8 mouse cellular contexts compared by ENCODE assay signal in genomic region chr7:136894106-136894986, GRCm38 (mm10). TPM values are rescaled to one million over a fixed set of nuclear protein-coding genes. Genes with fewer than 3 reads are reported as not detected.
DNase-seq lines count a peak whose midpoint lies in the region; ATAC-seq and TF ChIP-seq lines count a peak whose summit lies in the region.

Gene Mgmt (plus strand): TSS chr7:136894614.

- TF ChIP-seq CTCF in C2C12 (IDR thresholded peaks at IDR 0.05; ENCODE audit: control insufficient read depth, insufficient read depth, insufficient read length) = no peak

- H3K9ac ChIP-seq in heart, embryonic 12.5 days = peak within 1 kb of the TSS; percentile 72
- peak within 1 kb of the TSS; percentile 76 for H3K9ac ChIP-seq in kidney, embryonic 16.5 days (replicated peaks; ENCODE audit: low read length)

- no peaks in the 10 kb centered on the region for H3K79me3 ChIP-seq in C2C12 (ENCODE audit: low read depth)

- no peaks in the 10 kb centered on the region for H3K9me3 ChIP-seq in heart, embryonic 12.5 days (replicated peaks)
- H3K9me3 ChIP-seq in kidney, embryonic 16.5 days (ENCODE audit: low read length) = no peaks in the 10 kb centered on the region

- DNase-seq in c-Kit-negative CD71-positive TER-119-positive erythroid progenitor cells, embryonic 14.5 days (ENCODE audit: low read depth, low spot score) = peak; percentile 53
- DNase-seq in fat pad, adult 2 months (ENCODE audit: extremely low read depth, low read depth, low spot score) = peak; percentile 50
- DNase-seq in liver = peak; percentile 96
- DNase-seq in monocyte, adult 2 months (ENCODE audit: low read depth in 1 of 2, low spot score in 2 of 2) = peak; percentile 68 to 71
- peak; percentile 76 to 82 for DNase-seq in spleen, postnatal 14 days (ENCODE audit: low spot score in 2 of 2)

- 11% methylated on average over 32 of the region's 33 CpGs for WGBS in heart, embryonic 12.5 days
- WGBS in kidney, embryonic 16.5 days = 10% methylated on average over 33 of the region's 33 CpGs

- no peaks in the 10 kb centered on the region for H3K79me2 ChIP-seq in C2C12 (ENCODE audit: control insufficient read depth, insufficient read depth)

- H3K36me3 ChIP-seq in C2C12 (ENCODE audit: control insufficient read depth, insufficient read depth) = no peaks in the 10 kb centered on the region
- no peaks in the 10 kb centered on the region for H3K36me3 ChIP-seq in heart, embryonic 12.5 days
- no peaks in the 10 kb centered on the region for H3K36me3 ChIP-seq in kidney, embryonic 16.5 days (ENCODE audit: insufficient read depth, low read length)

- H3K27ac ChIP-seq in heart, embryonic 12.5 days (ENCODE audit: poor library complexity, severe bottlenecking) = peak within 1 kb of the TSS; percentile 57
- H3K27ac ChIP-seq in kidney, embryonic 16.5 days (ENCODE audit: low read length) = peak within 1 kb of the TSS; percentile 25

- no peak within 1 kb of the TSS for H3K4me3 ChIP-seq in C2C12 (ENCODE audit: insufficient read depth, poor library complexity, severe bottlenecking)
- peak within 1 kb of the TSS; percentile 37 for H3K4me3 ChIP-seq in heart, embryonic 12.5 days
- H3K4me3 ChIP-seq in kidney, embryonic 16.5 days (ENCODE audit: low read length) = peak within 1 kb of the TSS; percentile 45

- H3ac ChIP-seq in C2C12 (ENCODE audit: control insufficient read depth, insufficient read length, low read depth) = peak within 1 kb of the TSS; percentile 54

- H3K4me1 ChIP-seq in heart, embryonic 12.5 days (replicated peaks) = peaks cover 24% of the 10 kb centered on the region
- H3K4me1 ChIP-seq in kidney, embryonic 16.5 days (ENCODE audit: insufficient read depth, low read length) = peaks cover 12% of the 10 kb centered on the region

- H3K4me2 ChIP-seq in heart, embryonic 12.5 days = peak within 1 kb of the TSS; percentile 67
- H3K4me2 ChIP-seq in kidney, embryonic 16.5 days (replicated peaks; ENCODE audit: low read depth, low read length) = peak within 1 kb of the TSS; percentile 71

- no peaks in the 10 kb centered on the region for H3K27me3 ChIP-seq in C2C12 (ENCODE audit: control insufficient read depth, insufficient read depth, insufficient read length)
- H3K27me3 ChIP-seq in heart, embryonic 12.5 days (replicated peaks) = no peaks in the 10 kb centered on the region
- H3K27me3 ChIP-seq in kidney, embryonic 16.5 days (ENCODE audit: insufficient read depth, low read length) = no peaks in the 10 kb centered on the region

- ATAC-seq in heart, embryonic 12.5 days (ENCODE audit: insufficient number of reproducible peaks, low FRiP score) = peak; percentile 98
- ATAC-seq in kidney, embryonic 16.5 days (ENCODE audit: low FRiP score, low TSS enrichment) = peak; percentile 100

TF ChIP-seq in C2C12, 6 proteins besides CTCF, POLR2A, EP300 and RAD21:
- TF ChIP-seq MAX (IDR thresholded peaks at IDR 0.05) = no peak
- TF ChIP-seq USF1 (IDR thresholded peaks at IDR 0.05; ENCODE audit: low read depth) = no peak
- TF ChIP-seq CEBPB (IDR thresholded peaks at IDR 0.05; ENCODE audit: low read depth) = no peak
- TF ChIP-seq MYOG (IDR thresholded peaks at IDR 0.05; ENCODE audit: control insufficient read depth, extremely low read depth, insufficient read length) = no peak
- no peak for TF ChIP-seq FOSL1 (IDR thresholded peaks at IDR 0.05; ENCODE audit: insufficient read depth, low read length, poor library complexity, severe bottlenecking)

RNA-seq across cellular contexts. Expression of gene Mgmt, which starts in this region (rescaled TPM):
- polyA plus RNA-seq in C2C12 (2012; fragmentation: generic; extraction: Trizol) = 1.9 TPM
- polyA plus RNA-seq in heart, embryonic 12.5 days (2016; fragmentation: Nextera tagmentation; extraction: Ambion mirVana) = 3.9 and 4.0 TPM in 2 replicates
- polyA plus RNA-seq in kidney, embryonic 16.5 days (2015; fragmentation: Nextera tagmentation; extraction: Ambion mirVana) = 6.5 and 6.6 TPM in 2 replicates
